15 mouse cellular contexts compared by ENCODE assay signal in genomic region chr3:41365145-41365830, GRCm38 (mm10).
DNase-seq lines count a peak whose midpoint lies in the region; ATAC-seq and TF ChIP-seq lines count a peak whose summit lies in the region.
"Had no signal": no experiment of that assay in that cellular context is flagged by ENCODE, and none has a peak within 500 bp of the region (broad histone marks: within the 10 kb centered on the region; RNA-seq: fewer than 3 reads in every experiment).

No protein-coding gene starts in this region.

- no peak for TF ChIP-seq CTCF in G1E (IDR thresholded peaks at IDR 0.05; ENCODE audit: low read depth, low read length)

- DNase-seq in heart, embryonic 10.5 days (ENCODE audit: low spot score): no peak
- DNase-seq in 416B (ENCODE audit: low read depth): peak; percentile 99
- peak; percentile 37 for DNase-seq in G1E (ENCODE audit: low spot score)
- no peak for DNase-seq in left cerebral cortex, postnatal 4 days
- DNase-seq in lung, postnatal 14 days: no peak
- DNase-seq: cerebellum, adult 2 months; kidney, postnatal 25 days; lung, postnatal 4 days; thymus, postnatal 25 days had no signal

- H3K4me3 ChIP-seq in heart, embryonic 10.5 days: no peak overlapping the region
- H3K4me3 ChIP-seq in heart, embryonic 11.5 days (ENCODE audit: low read depth, low read length): no peak overlapping the region
- H3K4me3 ChIP-seq in G1E (ENCODE audit: low read depth, low read length): no peak overlapping the region; the same call in 1 of the 2 replicates
- H3K4me3 ChIP-seq: hindbrain, embryonic 12.5 days; neural tube, embryonic 15.5 days had no signal

- no peak for ATAC-seq in heart, embryonic 11.5 days (replicated peaks; ENCODE audit: insufficient number of reproducible peaks, low FRiP score, low TSS enrichment)
- peak; percentile 77 for ATAC-seq in G1E (ENCODE audit: extremely low read depth, insufficient number of reproducible peaks, low FRiP score, poor library complexity, severe bottlenecking)
- peak; percentile 22 to 67; a peak in 2 of 4 replicates for ATAC-seq in hematopoietic stem cell, adult 5-6 weeks (replicated peaks in 1 of 2; ENCODE audit: insufficient read depth in 1 of 2, low FRiP score in 2 of 2, low TSS enrichment in 1 of 2, low read depth in 1 of 2, poor library complexity in 2 of 2, severe bottlenecking in 2 of 2)
- ATAC-seq: intestine, postnatal 0 days had no signal

- WGBS in heart, embryonic 10.5 days: 65% methylated on average over 8 of the region's 8 CpGs
- WGBS in heart, embryonic 11.5 days (ENCODE audit: insufficient replicate concordance): 65% methylated on average over 8 of the region's 8 CpGs

- H3K4me2 ChIP-seq in heart, embryonic 11.5 days: no peak overlapping the region
- H3K4me2 ChIP-seq: hindbrain, embryonic 12.5 days; neural tube, embryonic 15.5 days had no signal

- peaks cover 31% of the 10 kb centered on the region for H3K4me1 ChIP-seq in heart, embryonic 10.5 days
- peaks cover 21% of the 10 kb centered on the region for H3K4me1 ChIP-seq in heart, embryonic 11.5 days (ENCODE audit: control insufficient read depth, insufficient read depth, low read length)
- H3K4me1 ChIP-seq in G1E (ENCODE audit: insufficient read depth, low read depth, low read length): peaks cover 45% of the 10 kb centered on the region

- no peaks in the 10 kb centered on the region for H3K36me3 ChIP-seq in heart, embryonic 10.5 days
- H3K36me3 ChIP-seq in heart, embryonic 11.5 days (ENCODE audit: control insufficient read depth, insufficient read depth, low read length): no peaks in the 10 kb centered on the region
- no peaks in the 10 kb centered on the region for H3K36me3 ChIP-seq in G1E (replicated peaks)
- H3K36me3 ChIP-seq: hindbrain, embryonic 12.5 days; neural tube, embryonic 15.5 days had no signal

- H3K27me3 ChIP-seq in heart, embryonic 10.5 days (ENCODE audit: insufficient read depth, poor library complexity, severe bottlenecking): no peaks in the 10 kb centered on the region
- no peaks in the 10 kb centered on the region for H3K27me3 ChIP-seq in heart, embryonic 11.5 days (ENCODE audit: control insufficient read depth, insufficient read depth, low read length)
- H3K27me3 ChIP-seq in G1E (ENCODE audit: insufficient read depth, low read length): peaks cover 25% of the 10 kb centered on the region
- H3K27me3 ChIP-seq: CH12.LX; hindbrain, embryonic 12.5 days; neural tube, embryonic 15.5 days had no signal

- intact Hi-C loops in left cerebral cortex, postnatal 4 days (cut with DNase I): no loop called here

- H3K9me3 ChIP-seq in heart, embryonic 10.5 days: no peaks in the 10 kb centered on the region
- H3K9me3 ChIP-seq in heart, embryonic 11.5 days (replicated peaks; ENCODE audit: control insufficient read depth, low read length): no peaks in the 10 kb centered on the region
- H3K9me3 ChIP-seq in G1E (replicated peaks): no peaks in the 10 kb centered on the region
- H3K9me3 ChIP-seq: hindbrain, embryonic 12.5 days; neural tube, embryonic 15.5 days had no signal

- peak overlapping the region; percentile 53 for H3K27ac ChIP-seq in heart, embryonic 10.5 days
- no peak overlapping the region for H3K27ac ChIP-seq in heart, embryonic 11.5 days (ENCODE audit: low read depth, low read length)
- H3K27ac ChIP-seq: hindbrain, embryonic 12.5 days; neural tube, embryonic 15.5 days had no signal

- H3K9ac ChIP-seq in heart, embryonic 11.5 days (ENCODE audit: low read depth, low read length): no peak overlapping the region
- H3K9ac ChIP-seq: hindbrain, embryonic 12.5 days; neural tube, embryonic 15.5 days had no signal

Comparison
In these comparisons a context has a peak if more than half of its experiments do, and no peak if none do; other contexts are left out.
1. DNase-seq: peak in 416B (single experiment) and G1E (single experiment); none in heart, embryonic 10.5 days (single experiment), left cerebral cortex, postnatal 4 days (single experiment) and lung, postnatal 14 days (single experiment).